Mouse (Mus musculus): Measurements from ENCODE around the gene Apol6.

The Apol6 gene

GRCm38 (mm10) chr15:77070745-77071268, 26.3 kb downstream of the Apol6 start:
- in situ Hi-C loops (cut with MboI, MseI): no loop called here

GRCm38 (mm10) chr15:77071501-77071900, 27.0 kb downstream of the Apol6 start:
- in situ Hi-C loops (cut with MboI, MseI): no loop called here

GRCm38 (mm10) chr15:77072556-77073163, 28.1 kb downstream of the Apol6 start:
- in situ Hi-C loops (cut with MboI, MseI): no loop called here

GRCm38 (mm10) chr15:77076523-77076922, 32.0 kb downstream of the Apol6 start:
- in situ Hi-C loops (cut with MboI, MseI): no loop called here

- in situ Hi-C loops (cut with MboI, MseI): no loop called here
These were observed 33.4 kb downstream of the Apol6 start for GRCm38 (mm10) chr15:77077906-77078305.

- in situ Hi-C loops (cut with MboI, MseI): no loop called here
These were observed 34.3 kb downstream of the Apol6 start for GRCm38 (mm10) chr15:77078786-77079185.

GRCm38 (mm10) chr15:77079256-77079822, 34.8 kb downstream of the Apol6 start:
- in situ Hi-C loops (cut with MboI, MseI): no loop called here

GRCm38 (mm10) chr15:77079890-77080361, 35.4 kb downstream of the Apol6 start:
- in situ Hi-C loops (cut with MboI, MseI): no loop called here

GRCm38 (mm10) chr15:77080684-77081254, 36.2 kb downstream of the Apol6 start:
- in situ Hi-C loops (cut with MboI, MseI): no loop called here

GRCm38 (mm10) chr15:77081454-77081853, 36.9 kb downstream of the Apol6 start:
- in situ Hi-C loops (cut with MboI, MseI): no loop called here

- in situ Hi-C loops (cut with MboI, MseI): no loop called here
These were observed 41.3 kb downstream of the Apol6 start for GRCm38 (mm10) chr15:77085818-77086217.

- in situ Hi-C loops (cut with MboI, MseI): no loop called here
These were observed 42.0 kb downstream of the Apol6 start for GRCm38 (mm10) chr15:77086488-77086887.

GRCm38 (mm10) chr15:77089249-77089648, 44.7 kb downstream of the Apol6 start:
- in situ Hi-C loops (cut with MboI, MseI): no loop called here

GRCm38 (mm10) chr15:77090531-77090930, 46.0 kb downstream of the Apol6 start:
- in situ Hi-C loops (cut with MboI, MseI): no loop called here

- in situ Hi-C loops (cut with MboI, MseI): no loop called here
These were observed 46.9 kb downstream of the Apol6 start for GRCm38 (mm10) chr15:77091394-77091793.

- in situ Hi-C loops (cut with MboI, MseI): no loop called here
These were observed 49.9 kb downstream of the Apol6 start for GRCm38 (mm10) chr15:77094431-77094830.

- in situ Hi-C loops (cut with MboI, MseI): no loop called here
These were observed 50.7 kb downstream of the Apol6 start for GRCm38 (mm10) chr15:77095216-77095615.

GRCm38 (mm10) chr15:77097358-77097757, 52.8 kb downstream of the Apol6 start:
- in situ Hi-C loops (cut with MboI, MseI): no loop called here

GRCm38 (mm10) chr15:77099756-77100155, 55.2 kb downstream of the Apol6 start:
- in situ Hi-C loops (cut with MboI, MseI): no loop called here

- in situ Hi-C loops (cut with MboI, MseI): no loop called here
These were observed 58.2 kb downstream of the Apol6 start for GRCm38 (mm10) chr15:77102685-77103084.

- in situ Hi-C loops (cut with MboI, MseI): no loop called here
These were observed 60.0 kb downstream of the Apol6 start for GRCm38 (mm10) chr15:77104349-77105158.

GRCm38 (mm10) chr15:77105273-77105672, 60.7 kb downstream of the Apol6 start:
- in situ Hi-C loops (cut with MboI, MseI): no loop called here

Data from T-helper 2 cell (primary cell).